Mouse (Mus musculus) liver, embryonic 15.5 days (tissue): ENCODE measurements around the gene Lilra5. TPM values are rescaled to one million over a fixed set of nuclear protein-coding genes. Genes with fewer than 3 reads are reported as not detected.
"Not testable (repeated sequence)": the region's sequence is repeated elsewhere in the genome, so short reads cannot be mapped to it uniquely, and the experiment has no call there.

Source experiments
- ATAC-seq: fragments of 200-750 bp; cut with Nextera tagmentation; 2 replicates; pipeline ENCODE4 v1.8.0; 2017; ENCODE audit warnings: moderate number of reproducible peaks, mild to moderate bottlenecking, moderate library complexity; ENCODE audit not compliant: insufficient read depth
- H3K27ac ChIP-seq: fragments of 300-500 bp; sonication (generic); replicated peaks from 2 replicates; pipeline ENCODE4 v1.5.1; 2015; ENCODE audit warnings: mild to moderate bottlenecking, inconsistent platforms
- H3K27me3 ChIP-seq: fragments of 300-500 bp; sonication (generic); 2 replicates; pipeline ENCODE4 v1.6.1; 2015; ENCODE audit warnings: mild to moderate bottlenecking, inconsistent platforms
- H3K36me3 ChIP-seq: fragments of 300-500 bp; sonication (generic); replicated peaks from 2 replicates; pipeline ENCODE4 v1.6.1; 2015; ENCODE audit warnings: moderate library complexity, mild to moderate bottlenecking, inconsistent platforms
- H3K4me1 ChIP-seq: fragments of 300-500 bp; sonication (generic); replicated peaks from 2 replicates; pipeline ENCODE4 v1.6.1; 2015; ENCODE audit warnings: inconsistent platforms
- H3K4me2 ChIP-seq: fragments of 300-500 bp; sonication (generic); 2 replicates; pipeline ENCODE4 v1.6.1; 2015; ENCODE audit warnings: moderate library complexity, mild to moderate bottlenecking, inconsistent platforms
- H3K4me3 ChIP-seq: fragments of 300-500 bp; sonication (generic); replicated peaks from 2 replicates; pipeline ENCODE4 v1.5.1; 2015; ENCODE audit warnings: mild to moderate bottlenecking, inconsistent platforms
- H3K9ac ChIP-seq: fragments of 300-500 bp; sonication (generic); 2 replicates; pipeline ENCODE4 v1.6.1; 2015; ENCODE audit warnings: moderate library complexity, mild to moderate bottlenecking, inconsistent platforms
- H3K9me3 ChIP-seq: fragments of 300-500 bp; sonication (generic); replicated peaks from 2 replicates; pipeline ENCODE4 v1.6.1; 2016; ENCODE audit warnings: inconsistent platforms
- WGBS: fragments of 180-500 bp; shearing (Covaris S2); methylation state at CpG from one replicate; pipeline ENCODE4 v1.1.7; 2015; ENCODE audit warnings: mixed read lengths; ENCODE audit not compliant: insufficient replicate concordance; 5-methylcytosine and 5-hydroxymethylcytosine counted together
- polyA plus RNA-seq: library from polyadenylated mRNA; unstranded; fragments of >200 nt; fragmentation: Nextera tagmentation; extraction: Ambion mirVana; gene quantifications from 2 replicates; pipeline ENCODE4 v1.2.1, GENCODE M21; 2015

Lilra5 gene
- polyA plus RNA-seq, 1 experiment from 2014 or later: 0.62 TPM

- H3K27ac ChIP-seq, H3K9ac ChIP-seq, H3K4me2 ChIP-seq, H3K4me1 ChIP-seq, H3K27me3 ChIP-seq, H3K36me3 ChIP-seq, ATAC-seq, H3K9me3 ChIP-seq, H3K4me3 ChIP-seq: not testable (repeated sequence)
- WGBS: 12% methylated on average over 2 of the region's 2 CpGs
These were observed 36.3 kb downstream of the Lilra5 start for GRCm38 (mm10) chr7:4273874-4274273.

- H3K9ac ChIP-seq, H3K4me2 ChIP-seq, H3K27me3 ChIP-seq, H3K4me1 ChIP-seq, H3K36me3 ChIP-seq, H3K9me3 ChIP-seq, H3K27ac ChIP-seq, ATAC-seq, H3K4me3 ChIP-seq: not testable (repeated sequence)
- 70% methylated on average over 10 of the region's 10 CpGs for WGBS
These were observed 37.9 kb downstream of the Lilra5 start for GRCm38 (mm10) chr7:4275500-4275899.

GRCm38 (mm10) chr7:4292638-4293037 is 55.1 kb downstream of the Lilra5 start:
- Histone ChIP-seq H3K9me3 (no peaks in the 10 kb centered on the region), H3K9ac (no peak overlapping the region), H3K4me2 (no peak overlapping the region), H3K27me3 (no peaks in the 10 kb centered on the region), H3K36me3 (no peaks in the 10 kb centered on the region), H3K4me1 (no peaks in the 10 kb centered on the region), H3K27ac (no peak overlapping the region), H3K4me3 (no peak overlapping the region)
- 54% methylated on average over 5 of the region's 5 CpGs for WGBS
- no peak for ATAC-seq

Other genes starting within 250 kb of the Lilra5 start
- 2.2 and 2.5 TPM in 2 replicates for gene Lair1, start 174.6 kb upstream of the Lilra5 start, polyA plus RNA-seq
- 0.38 and 0.39 TPM in 2 replicates for gene Ttyh1, start 118.3 kb upstream of the Lilra5 start, polyA plus RNA-seq
- gene Leng8, start 100.7 kb upstream of the Lilra5 start, polyA plus RNA-seq: 20.1 and 25.2 TPM in 2 replicates
- gene Leng9, start 87.4 kb upstream of the Lilra5 start, polyA plus RNA-seq: 0.98 TPM in 2 replicates
- 6.1 and 6.3 TPM in 2 replicates for gene Cdc42ep5, start 72.9 kb upstream of the Lilra5 start, polyA plus RNA-seq
- gene Ncr1, start 100.0 kb downstream of the Lilra5 start, polyA plus RNA-seq: 0.21 TPM in 1 of 2 replicates, not detected in the other
- 3.0 and 3.2 TPM in 2 replicates for gene Gp6, start 160.0 kb downstream of the Lilra5 start, polyA plus RNA-seq
- 4.5 and 4.6 TPM in 2 replicates for gene Rdh13, start 207.9 kb downstream of the Lilra5 start, polyA plus RNA-seq
- gene Eps8l1, start 222.9 kb downstream of the Lilra5 start, polyA plus RNA-seq: 1.4 and 1.8 TPM in 2 replicates